Mouse (Mus musculus): ENCODE data around the gene Ltbp2. TPM values are rescaled to one million over a fixed set of nuclear protein-coding genes. Genes with fewer than 3 reads are reported as not detected.

Gene Ltbp2
- total RNA-seq, 1 experiment from 2014 or later, result not detected

Other genes with a start within 250 kb of the Ltbp2 start
- gene Vrtn, start 235.5 kb downstream of the Ltbp2 start, total RNA-seq (2017), result not detected in 2 replicates
- gene Syndig1l, start 177.7 kb downstream of the Ltbp2 start, total RNA-seq (2017), result not detected in 2 replicates
- 46.6 and 49.1 TPM in 2 replicates for gene Npc2, start 103.4 kb downstream of the Ltbp2 start, total RNA-seq (2017)
- gene Isca2, start 103.3 kb downstream of the Ltbp2 start, total RNA-seq (2017), result 59.2 and 61.6 TPM in 2 replicates
- 121 and 151 TPM in 2 replicates for gene Fcf1, start 94.4 kb upstream of the Ltbp2 start, total RNA-seq (2017)
- gene Arel1, start 94.4 kb upstream of the Ltbp2 start, total RNA-seq (2017), result 26.7 and 29.2 TPM in 2 replicates
- gene Ylpm1, start 119.8 kb upstream of the Ltbp2 start, total RNA-seq (2017), result 110 and 112 TPM in 2 replicates
- gene Prox2, start 234.2 kb upstream of the Ltbp2 start, total RNA-seq (2017), result 3.7 and 5.9 TPM in 2 replicates
- gene Dlst, start 234.3 kb upstream of the Ltbp2 start, total RNA-seq (2017), result 165 and 185 TPM in 2 replicates